Comparison of ENCODE assay signal across 7 mouse cellular contexts in genomic region chr14:103345011-103345410, GRCm38 (mm10). TPM values are rescaled to one million over a fixed set of nuclear protein-coding genes. Genes with fewer than 3 reads are reported as not detected.
DNase-seq lines count a peak whose midpoint lies in the region; ATAC-seq and TF ChIP-seq lines count a peak whose summit lies in the region.

No protein-coding gene starts in this region.

- no peak for TF ChIP-seq POLR2A in olfactory bulb, adult 2 months (IDR thresholded peaks at IDR 0.05; ENCODE audit: insufficient read depth, low read depth, low read length)

- no peak for DNase-seq in lung, adult 18-20 months
- DNase-seq in forebrain, embryonic 11.5 days (ENCODE audit: low spot score) = no peak
- DNase-seq in spleen, adult 18-20 months = no peak
- no peak for DNase-seq in embryo, embryonic 9.5 days (ENCODE audit: extremely low spot score)

- H3K4me2 ChIP-seq in lung, embryonic 16.5 days (ENCODE audit: low read depth, low read length) = peak overlapping the region; percentile 81
- peak overlapping the region; percentile 62 for H3K4me2 ChIP-seq in forebrain, embryonic 11.5 days (ENCODE audit: low read depth, low read length, severe bottlenecking)
- peak overlapping the region; percentile 75 for H3K4me2 ChIP-seq in limb, embryonic 12.5 days

- 25% methylated on average over 2 of the region's 2 CpGs for WGBS in lung, embryonic 16.5 days
- WGBS in forebrain, embryonic 11.5 days = 51% methylated on average over 2 of the region's 2 CpGs
- WGBS in limb, embryonic 12.5 days = 60% methylated on average over 2 of the region's 2 CpGs
- WGBS in olfactory bulb, adult 2 months = 23% methylated on average over 2 of the region's 2 CpGs

- no peak overlapping the region for H3K9ac ChIP-seq in lung, embryonic 16.5 days (ENCODE audit: low read length)
- H3K9ac ChIP-seq in forebrain, embryonic 11.5 days (ENCODE audit: low read length) = no peak overlapping the region
- H3K9ac ChIP-seq in limb, embryonic 12.5 days (replicated peaks) = no peak overlapping the region

- peaks cover 12% of the 10 kb centered on the region for H3K4me1 ChIP-seq in lung, embryonic 16.5 days (replicated peaks; ENCODE audit: control insufficient read depth, insufficient read depth, low read length)
- 0 out of 2 replicates have a peak, but pooled peaks cover under 1% of the 10 kb centered on the region for H3K4me1 ChIP-seq in forebrain, embryonic 11.5 days (replicated peaks; ENCODE audit: control insufficient read depth, insufficient read depth, low read length)
- H3K4me1 ChIP-seq in limb, embryonic 12.5 days (replicated peaks) = peaks cover 10% of the 10 kb centered on the region
- peaks cover 1% of the 10 kb centered on the region; the same call in 1 of the 2 replicates for H3K4me1 ChIP-seq in olfactory bulb, adult 2 months (ENCODE audit: control insufficient read depth, insufficient read depth, low read length)

- ATAC-seq in lung, embryonic 16.5 days (ENCODE audit: low read depth) = no peak
- ATAC-seq in forebrain, embryonic 11.5 days (replicated peaks; ENCODE audit: low FRiP score) = no peak
- no peak for ATAC-seq in limb, embryonic 12.5 days (ENCODE audit: insufficient number of reproducible peaks, insufficient read depth, low FRiP score, low TSS enrichment, low read depth)

- H3K27ac ChIP-seq in lung, embryonic 16.5 days (ENCODE audit: low read length) = no peak overlapping the region; the same call in 1 of the 2 replicates
- no peak overlapping the region for H3K27ac ChIP-seq in forebrain, embryonic 11.5 days (ENCODE audit: low read depth, low read length)
- no peak overlapping the region for H3K27ac ChIP-seq in limb, embryonic 12.5 days
- no peak overlapping the region for H3K27ac ChIP-seq in olfactory bulb, adult 2 months (ENCODE audit: insufficient read depth, low read depth, low read length)

- H3K27me3 ChIP-seq in lung, embryonic 16.5 days (ENCODE audit: control insufficient read depth, insufficient read depth, low read depth, low read length) = no peaks in the 10 kb centered on the region
- H3K27me3 ChIP-seq in forebrain, embryonic 11.5 days (ENCODE audit: control insufficient read depth, insufficient read depth, low read length) = no peaks in the 10 kb centered on the region
- no peaks in the 10 kb centered on the region for H3K27me3 ChIP-seq in limb, embryonic 12.5 days

- no peaks in the 10 kb centered on the region for H3K36me3 ChIP-seq in lung, embryonic 16.5 days (ENCODE audit: control insufficient read depth, insufficient read depth, low read length)
- no peaks in the 10 kb centered on the region for H3K36me3 ChIP-seq in forebrain, embryonic 11.5 days (ENCODE audit: control insufficient read depth, insufficient read depth, low read length)
- H3K36me3 ChIP-seq in limb, embryonic 12.5 days = no peaks in the 10 kb centered on the region

- TF ChIP-seq CTCF in olfactory bulb, adult 2 months (IDR thresholded peaks at IDR 0.05; ENCODE audit: insufficient read depth, low read depth, low read length) = no peak

- no peaks in the 10 kb centered on the region for H3K9me3 ChIP-seq in lung, embryonic 16.5 days (ENCODE audit: control insufficient read depth, low read length)
- no peaks in the 10 kb centered on the region for H3K9me3 ChIP-seq in forebrain, embryonic 11.5 days (ENCODE audit: control insufficient read depth, low read length)
- H3K9me3 ChIP-seq in limb, embryonic 12.5 days = no peaks in the 10 kb centered on the region

- peak overlapping the region; percentile 81 for H3K4me3 ChIP-seq in lung, embryonic 16.5 days (ENCODE audit: low read length)
- peak overlapping the region; percentile 74 for H3K4me3 ChIP-seq in forebrain, embryonic 11.5 days (ENCODE audit: low read depth, low read length)
- H3K4me3 ChIP-seq in limb, embryonic 12.5 days (replicated peaks) = peak overlapping the region; percentile 82
- peak overlapping the region; percentile 55; the same call in 1 of the 2 replicates for H3K4me3 ChIP-seq in olfactory bulb, adult 2 months (ENCODE audit: insufficient read depth, low read depth, low read length)

RNA-seq across cellular contexts. Expression of gene Mycbp2, which starts 1.6 kb away (rescaled TPM):
- polyA plus RNA-seq in lung, embryonic 16.5 days (2015; fragmentation: Nextera tagmentation; extraction: Ambion mirVana) = 14.5 and 14.9 TPM in 2 replicates
- 28.3 and 29.1 TPM in 2 replicates for polyA plus RNA-seq in forebrain, embryonic 11.5 days (2014; fragmentation: Nextera tagmentation; extraction: Ambion mirVana)
- polyA plus RNA-seq in limb, embryonic 12.5 days (2016; fragmentation: Nextera tagmentation; extraction: Ambion mirVana) = 20.2 and 22.7 TPM in 2 replicates
- 105 and 197 TPM in 2 replicates for polyA plus RNA-seq in olfactory bulb, adult 2 months (2012; ENCODE audit: insufficient read depth, insufficient read length, low replicate concordance, missing spikeins)
